Mouse (Mus musculus) limb, embryonic 12.5 days (tissue): ENCODE measurements at regions not wholly inside any gene's neighbourhood (a gene's known extent, or its start where the extent isn't known, plus 50 kb on each side); places are given as distances from the start of the nearest gene placed in this dataset.

Experiments
- ATAC-seq: fragments of 200-750 bp; cut with Nextera tagmentation; 2 replicates; pipeline ENCODE4 v1.8.0; 2017; ENCODE audit warnings: low read depth, moderate TSS enrichment; ENCODE audit not compliant: insufficient number of reproducible peaks, insufficient read depth, low FRiP score, low TSS enrichment
- H3K27ac ChIP-seq: fragments of 300-500 bp; sonication (generic); 2 replicates; pipeline ENCODE4 v1.5.1; 2016; ENCODE audit warnings: mild to moderate bottlenecking, moderate library complexity
- H3K27me3 ChIP-seq: fragments of 300-500 bp; sonication (generic); 2 replicates; pipeline ENCODE4 v1.6.1; 2016; ENCODE audit warnings: mild to moderate bottlenecking, moderate library complexity
- H3K36me3 ChIP-seq: fragments of 300-500 bp; sonication (generic); 2 replicates; pipeline ENCODE4 v1.6.1; 2016; ENCODE audit warnings: mild to moderate bottlenecking, moderate library complexity
- H3K4me1 ChIP-seq: fragments of 300-500 bp; sonication (generic); replicated peaks from 2 replicates; pipeline ENCODE4 v1.6.1; 2016
- H3K4me2 ChIP-seq: fragments of 300-500 bp; sonication (generic); 2 replicates; pipeline ENCODE4 v1.6.1; 2016; ENCODE audit warnings: mild to moderate bottlenecking, moderate library complexity
- H3K4me3 ChIP-seq: fragments of 300-500 bp; sonication (generic); replicated peaks from 2 replicates; pipeline ENCODE4 v1.5.1; 2016; ENCODE audit warnings: mild to moderate bottlenecking
- H3K9ac ChIP-seq: fragments of 300-500 bp; sonication (generic); replicated peaks from 2 replicates; pipeline ENCODE4 v1.6.1; 2016; ENCODE audit warnings: mild to moderate bottlenecking, moderate library complexity
- H3K9me3 ChIP-seq: fragments of 300-500 bp; sonication (generic); 2 replicates; pipeline ENCODE4 v1.6.1; 2016; ENCODE audit warnings: mild to moderate bottlenecking, moderate library complexity
- WGBS: fragments of 180-500 bp; shearing (Covaris S2); methylation state at CpG from one replicate; pipeline ENCODE4 v1.1.7; 2016; 5-methylcytosine and 5-hydroxymethylcytosine counted together

DNA sequence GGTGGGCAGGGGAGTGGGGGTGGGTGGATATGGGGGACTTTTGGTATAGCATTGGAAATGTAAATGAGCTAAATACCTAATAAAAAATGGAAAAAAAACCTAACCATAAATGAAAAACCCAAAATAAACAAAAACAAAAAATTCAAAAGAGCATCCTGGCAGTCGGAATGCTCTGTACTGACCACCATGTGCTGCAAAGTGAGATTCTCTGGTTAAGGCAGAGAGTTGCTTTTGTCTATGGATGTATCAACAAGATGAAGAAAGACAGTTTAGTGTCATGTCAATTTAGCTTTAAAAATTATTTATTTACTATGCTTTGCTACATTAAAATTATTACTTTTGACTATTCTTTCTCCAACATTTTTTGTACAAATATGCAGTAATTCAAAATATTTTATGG is 88.5 kb downstream of the E330014E10Rik start:
- no peak for ATAC-seq
- Histone ChIP-seq H3K27me3 (no peaks in the 10 kb centered on the region), H3K4me2 (no peak overlapping the region), H3K4me1 (no peaks in the 10 kb centered on the region), H3K27ac (no peak overlapping the region), H3K9me3 (no peaks in the 10 kb centered on the region), H3K4me3 (no peak overlapping the region), H3K9ac (no peak overlapping the region), H3K36me3 (no peaks in the 10 kb centered on the region)
- WGBS = 95% methylated on average over 1 of the region's 1 CpGs

DNA sequence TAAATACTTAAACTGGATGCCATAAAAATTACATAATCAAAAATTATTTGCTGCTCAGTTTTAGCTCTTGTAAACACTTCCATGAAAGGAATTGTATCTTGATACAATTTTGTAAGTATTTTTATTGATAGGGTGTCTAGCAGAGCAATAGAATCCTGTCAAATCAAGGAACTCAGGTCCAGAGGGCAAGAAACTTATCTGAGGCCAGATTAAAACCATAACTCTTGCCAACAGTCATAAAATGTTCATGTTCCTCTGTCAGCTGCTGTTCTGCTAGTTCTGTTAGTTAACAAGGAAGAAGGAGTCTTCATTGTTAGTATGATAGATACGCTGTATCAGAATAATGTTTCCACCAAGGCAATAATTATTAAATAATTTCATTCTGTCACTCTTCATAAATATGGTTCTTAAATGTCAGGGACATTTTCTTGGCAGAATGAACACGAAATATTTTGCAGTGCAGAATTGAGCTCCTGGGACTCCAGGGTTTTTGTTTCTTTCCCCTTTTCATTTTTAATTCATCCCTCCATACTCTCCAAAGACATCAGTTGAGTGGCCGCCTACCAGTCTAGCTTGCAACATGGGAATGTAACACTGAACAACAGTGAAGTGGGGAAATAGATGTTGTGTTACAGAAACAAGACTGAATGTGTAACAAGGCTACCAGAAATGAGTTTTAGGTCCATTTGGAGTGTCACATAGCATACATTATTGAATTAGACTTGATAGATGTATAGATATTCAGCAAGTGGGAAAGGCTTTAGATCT is 89.1 kb downstream of the E330014E10Rik start:
- WGBS = 77% methylated on average over 3 of the region's 3 CpGs
- H3K4me2 ChIP-seq = no peak overlapping the region
- H3K9ac ChIP-seq = no peak overlapping the region
- H3K4me3 ChIP-seq = no peak overlapping the region
- H3K27me3 ChIP-seq = no peaks in the 10 kb centered on the region
- ATAC-seq = no peak
- no peak overlapping the region for H3K27ac ChIP-seq
- no peaks in the 10 kb centered on the region for H3K36me3 ChIP-seq
- no peaks in the 10 kb centered on the region for H3K4me1 ChIP-seq
- no peaks in the 10 kb centered on the region for H3K9me3 ChIP-seq

DNA sequence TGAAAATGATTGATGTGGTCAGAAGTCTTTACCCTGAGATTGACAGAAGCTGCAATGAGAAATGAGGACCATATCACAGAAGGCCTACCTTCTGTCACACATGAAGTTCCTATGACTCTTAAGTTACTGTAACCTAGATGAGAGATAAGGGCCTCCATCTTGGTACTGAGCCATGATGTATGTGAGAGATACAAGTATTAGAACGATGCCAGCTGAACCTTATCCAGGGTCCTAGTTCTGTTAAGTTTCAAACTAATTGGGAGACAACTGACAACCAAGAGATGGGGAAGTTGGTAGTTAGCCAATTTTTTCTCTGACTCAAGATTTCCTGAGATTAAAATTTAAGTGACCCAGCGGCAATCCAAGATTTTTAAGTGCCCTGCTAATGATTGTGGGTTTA is 89.7 kb downstream of the E330014E10Rik start:
- no peaks in the 10 kb centered on the region for H3K4me1 ChIP-seq
- no peak for ATAC-seq
- H3K9ac ChIP-seq = no peak overlapping the region
- no peaks in the 10 kb centered on the region for H3K9me3 ChIP-seq
- no peak overlapping the region for H3K4me2 ChIP-seq
- WGBS = 86% methylated on average over 2 of the region's 2 CpGs
- H3K4me3 ChIP-seq = no peak overlapping the region
- no peak overlapping the region for H3K27ac ChIP-seq
- no peaks in the 10 kb centered on the region for H3K27me3 ChIP-seq
- no peaks in the 10 kb centered on the region for H3K36me3 ChIP-seq

DNA sequence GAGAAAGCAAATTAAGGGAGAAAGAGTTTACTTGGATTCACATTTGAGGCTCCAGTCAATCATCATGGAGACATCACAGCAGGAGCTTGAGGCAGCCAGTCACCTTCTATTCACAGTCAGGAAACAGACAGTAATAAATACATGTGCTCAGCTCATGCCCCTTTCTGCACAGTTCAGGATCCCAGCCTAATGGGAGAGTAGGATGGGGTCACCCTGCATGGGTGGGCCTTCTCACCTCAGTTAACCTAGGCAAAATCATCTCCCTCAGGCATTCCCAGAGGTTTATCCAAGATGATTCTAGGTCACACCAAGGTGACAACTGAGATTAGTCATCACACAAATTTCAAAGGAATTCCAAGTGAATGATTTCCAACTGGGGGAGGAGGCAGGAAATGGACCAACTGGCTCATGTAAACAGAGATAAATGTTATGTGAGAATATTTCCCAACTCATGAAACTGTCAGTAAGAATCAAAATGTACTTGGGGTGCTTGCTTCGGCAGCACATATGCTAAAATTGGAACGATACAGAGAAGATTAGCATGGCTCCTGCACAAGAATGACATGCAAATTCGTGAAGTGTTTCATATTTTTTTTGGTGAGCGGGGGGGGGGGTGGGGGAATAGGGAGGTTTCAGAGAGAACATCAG is 89.8 kb upstream of the Cxcl13 start:
- no peak for ATAC-seq
- no peaks in the 10 kb centered on the region for H3K4me1 ChIP-seq
- no peak overlapping the region for H3K27ac ChIP-seq
- H3K27me3 ChIP-seq = no peaks in the 10 kb centered on the region
- H3K36me3 ChIP-seq = no peaks in the 10 kb centered on the region
- H3K4me2 ChIP-seq = no peak overlapping the region
- no peak overlapping the region for H3K9ac ChIP-seq
- no peaks in the 10 kb centered on the region for H3K9me3 ChIP-seq
- H3K4me3 ChIP-seq = no peak overlapping the region
- 80% methylated on average over 4 of the region's 4 CpGs for WGBS

DNA sequence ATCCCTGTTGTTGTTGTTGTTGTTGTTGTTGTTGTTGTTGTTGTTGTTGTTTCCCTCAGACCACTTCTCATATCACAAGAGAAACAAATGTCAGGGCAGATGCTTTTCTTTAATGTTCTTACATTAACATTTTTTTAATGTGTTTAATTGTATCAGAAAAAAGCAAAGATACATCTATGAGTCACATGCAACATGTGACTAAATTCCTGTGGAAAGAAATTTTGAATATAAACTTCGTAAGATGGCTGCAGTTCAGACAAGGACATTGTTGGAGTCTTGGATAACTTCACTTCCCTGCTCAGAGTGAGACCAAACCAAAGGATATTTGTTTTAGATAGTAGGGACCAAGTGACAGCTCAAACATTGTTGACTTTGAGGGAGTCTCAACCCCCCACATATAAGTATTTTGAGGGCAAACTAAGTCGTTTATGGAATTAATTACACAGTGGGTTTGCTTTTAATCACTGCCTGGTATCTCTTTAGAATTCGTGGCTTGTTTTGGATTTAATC is 86.4 kb upstream of the Cxcl13 start:
- H3K4me2 ChIP-seq = no peak overlapping the region
- H3K9ac ChIP-seq = no peak overlapping the region
- H3K36me3 ChIP-seq = no peaks in the 10 kb centered on the region
- H3K4me1 ChIP-seq = no peaks in the 10 kb centered on the region
- H3K27ac ChIP-seq = no peak overlapping the region
- no peak overlapping the region for H3K4me3 ChIP-seq
- H3K27me3 ChIP-seq = no peaks in the 10 kb centered on the region
- no peaks in the 10 kb centered on the region for H3K9me3 ChIP-seq
- WGBS = 54% methylated on average over 3 of the region's 3 CpGs
- no peak for ATAC-seq

DNA sequence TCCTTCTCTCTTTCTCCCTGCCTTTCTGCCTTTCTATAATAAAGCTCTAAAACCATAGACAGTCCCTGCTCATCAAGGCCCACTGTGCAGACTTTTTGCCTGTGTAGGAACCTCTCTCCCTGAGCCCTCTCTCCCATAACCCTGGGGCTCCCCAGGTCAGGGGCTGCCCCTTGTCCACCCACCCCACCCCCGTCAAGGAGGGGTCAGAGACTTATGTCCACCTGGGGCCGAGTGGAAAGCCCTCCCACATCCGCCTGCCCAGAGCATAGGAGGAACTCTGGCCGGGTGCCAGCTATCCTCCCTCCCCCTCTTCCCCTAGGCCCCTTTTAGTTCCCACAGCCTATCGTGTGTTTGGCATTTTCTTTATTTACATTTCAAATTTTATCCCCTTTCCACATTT is 81.8 kb upstream of the Cxcl13 start:
- no peak for ATAC-seq

DNA sequence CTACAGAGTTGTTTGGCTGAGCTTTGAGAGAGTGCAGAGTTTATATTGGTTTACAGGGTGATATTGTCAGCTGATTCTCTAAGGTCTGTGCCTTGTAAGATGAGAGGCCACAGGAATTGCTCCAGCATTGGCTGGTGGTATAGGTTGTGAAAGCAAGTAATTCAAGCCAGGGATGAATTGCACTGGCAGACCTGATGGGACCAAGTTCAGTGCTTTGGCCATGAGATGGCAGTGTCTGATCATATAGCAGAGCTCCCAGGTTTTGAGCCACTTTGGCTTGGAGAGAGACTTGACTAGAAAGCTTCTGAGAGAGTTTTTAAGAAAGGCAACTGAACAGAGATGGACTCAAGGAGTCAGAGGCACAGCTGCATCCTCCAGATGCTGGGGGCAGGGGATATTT is 75.8 kb upstream of the Cxcl13 start:
- H3K9ac ChIP-seq = no peak overlapping the region
- H3K4me1 ChIP-seq = no peaks in the 10 kb centered on the region
- peak; percentile 59 for ATAC-seq
- H3K36me3 ChIP-seq = no peaks in the 10 kb centered on the region
- H3K27me3 ChIP-seq = no peaks in the 10 kb centered on the region
- H3K4me3 ChIP-seq = no peak overlapping the region
- no peaks in the 10 kb centered on the region for H3K9me3 ChIP-seq
- no peak overlapping the region for H3K4me2 ChIP-seq
- no peak overlapping the region for H3K27ac ChIP-seq

More for the DNA sequence above, 81.8 kb upstream of the Cxcl13 start:
- 65% methylated on average over 5 of the region's 5 CpGs for WGBS
- Histone ChIP-seq H3K4me3 (no peak overlapping the region), H3K4me1 (no peaks in the 10 kb centered on the region), H3K27ac (no peak overlapping the region), H3K36me3 (no peaks in the 10 kb centered on the region), H3K4me2 (no peak overlapping the region), H3K27me3 (no peaks in the 10 kb centered on the region), H3K9ac (no peak overlapping the region), H3K9me3 (no peaks in the 10 kb centered on the region)
